Mouse (Mus musculus) liver, postnatal 0 days (tissue): Measurements from ENCODE around the gene Hacl1.

Experiments
- CTCF ChIP-seq: sonication (generic); IDR thresholded peaks from 2 replicates; pipeline ENCODE4 v1.5.1; 2016; ENCODE audit warnings: antibody characterized with exemption, low read depth
- EP300 ChIP-seq: IDR thresholded peaks from 2 replicates; pipeline ENCODE4 v1.6.1; 2016; ENCODE audit warnings: antibody characterized with exemption, low read depth, mild to moderate bottlenecking

GRCm38 (mm10) chr14:31647991-31648390 lies 6.9 kb upstream of the Hacl1 start:
- TF ChIP-seq CTCF (no peak), EP300 (no peak)
